Mouse (Mus musculus) small intestine, adult 2 months (tissue): ENCODE measurements at regions not wholly inside any gene's neighbourhood (a gene's known extent, or its start where the extent isn't known, plus 50 kb on each side); places are given as distances from the start of the nearest gene placed in this dataset.

Experiments used
- CTCF ChIP-seq: fragments of 200-500 bp; IDR thresholded peaks from 2 replicates; pipeline ENCODE4 v1.5.1; 2012; ENCODE audit warnings: low read depth, mild to moderate bottlenecking, control low read depth, inconsistent platforms, low read length, moderate library complexity, mixed read lengths; ENCODE audit not compliant: insufficient replicate concordance, insufficient read length; ENCODE audit errors: extremely low read depth
- POLR2A ChIP-seq: fragments of 200-500 bp; IDR thresholded peaks from 2 replicates; pipeline ENCODE4 v1.6.1; 2012; ENCODE audit warnings: low read depth, mild to moderate bottlenecking, control low read depth, inconsistent platforms, low read length, moderate library complexity

DNA sequence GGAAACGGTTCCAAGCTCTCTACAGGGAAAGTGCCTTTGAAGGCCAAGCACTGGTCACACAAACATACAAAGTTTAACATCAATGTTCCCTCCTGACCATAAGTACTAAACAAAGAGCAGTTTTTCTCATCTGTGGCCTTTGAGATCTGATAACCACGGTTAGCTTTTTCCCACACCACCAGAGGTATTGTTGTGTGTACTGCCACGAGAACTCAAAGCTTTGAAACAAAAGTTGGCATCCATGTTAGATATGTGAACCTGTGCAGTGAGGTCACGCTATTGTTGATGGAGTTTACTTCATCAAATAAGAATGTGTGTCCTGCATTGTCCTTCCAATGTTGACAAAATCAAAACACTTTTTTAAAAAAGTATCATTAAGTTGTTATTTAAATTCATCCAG, 79.9 kb upstream of the Myo10 start:
- TF ChIP-seq CTCF = no peak
- TF ChIP-seq POLR2A = no peak
